Mouse (Mus musculus): ENCODE results near the gene Asna1. TPM values are rescaled to one million over a fixed set of nuclear protein-coding genes. Genes with fewer than 3 reads are reported as not detected.

Gene Asna1
- total RNA-seq (2014; fragmentation: Nextera tagmentation) (83.6 and 104 TPM in 2 replicates), total RNA-seq (2017) (110 and 139 TPM in 2 replicates), polyA plus RNA-seq (2012) (103 and 136 TPM in 2 replicates)

DNA sequence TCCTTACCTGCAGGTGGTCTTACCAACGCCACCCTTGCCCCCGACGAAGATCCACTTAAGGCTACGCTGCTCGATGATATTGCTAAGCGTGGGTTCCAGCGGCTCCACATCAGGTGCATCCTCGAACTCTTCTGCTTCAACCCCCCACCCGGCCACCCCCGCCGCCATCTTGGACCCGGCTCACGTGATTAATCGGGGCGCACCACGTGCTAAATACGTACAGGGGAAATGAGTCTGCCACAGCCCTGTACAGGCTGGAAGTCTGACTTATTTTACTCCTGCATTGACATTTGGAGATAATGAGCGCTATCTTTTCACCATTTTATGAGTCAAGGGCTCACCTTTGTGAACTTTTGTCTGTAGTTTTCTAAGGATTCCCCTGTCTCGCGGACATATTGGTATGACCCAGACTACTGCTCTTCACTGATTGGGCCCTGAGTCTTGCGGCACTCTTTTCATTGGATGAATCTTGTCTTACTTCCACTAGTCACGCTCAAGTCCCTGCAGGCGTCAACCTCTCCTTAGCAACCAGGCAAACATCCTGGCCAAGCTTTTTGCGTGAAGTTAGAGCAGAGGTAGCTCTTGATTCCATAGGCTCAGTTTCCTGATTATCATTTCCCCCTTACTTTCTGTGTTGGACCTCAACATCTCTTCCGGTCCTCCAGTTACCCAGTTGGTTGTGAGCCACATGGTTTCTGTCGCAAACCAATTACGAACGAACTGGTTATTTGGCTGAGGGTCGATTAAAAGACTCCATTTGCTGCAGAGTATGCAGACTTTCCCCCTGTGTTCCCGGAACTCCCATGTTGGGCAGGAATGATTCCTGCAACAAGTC lies at the start of gene Asna1:
TSS of gene Asna1 (minus strand) at position 184 of the 835 bp plus-strand sequence.
- TF ChIP-seq CTCF (IDR thresholded peaks at IDR 0.05; ENCODE audit: low read depth, low read length) (no peak), GATA1 (IDR thresholded peaks at IDR 0.05; ENCODE audit: borderline replicate concordance, low read length) (no peak), GATA2 (IDR thresholded peaks at IDR 0.05; ENCODE audit: borderline replicate concordance, low read depth, low read length) (no peak), POLR2AphosphoS5 (IDR thresholded peaks at IDR 0.05; ENCODE audit: insufficient replicate concordance, low read depth, low read length) (no peak), TAL1 (conservative IDR thresholded peaks at IDR 0.05; ENCODE audit: low read depth, low read length) (no peak)
- Histone ChIP-seq H3K4me3 (ENCODE audit: low read depth, low read length) (peak within 1 kb of the TSS; percentile 88), H3K36me3 (replicated peaks) (peaks cover 60% of the 10 kb centered on the region), H3K4me1 (ENCODE audit: insufficient read depth, low read depth, low read length) (peaks cover 62% of the 10 kb centered on the region), H3K27me3 (ENCODE audit: insufficient read depth, low read length) (no peaks in the 10 kb centered on the region), H3K9me3 (replicated peaks) (no peaks in the 10 kb centered on the region)
- ATAC-seq (ENCODE audit: extremely low read depth, insufficient number of reproducible peaks, low FRiP score, poor library complexity, severe bottlenecking) (peak; percentile 82), DNase-seq (ENCODE audit: low spot score) (peak; percentile 90)

DNA sequence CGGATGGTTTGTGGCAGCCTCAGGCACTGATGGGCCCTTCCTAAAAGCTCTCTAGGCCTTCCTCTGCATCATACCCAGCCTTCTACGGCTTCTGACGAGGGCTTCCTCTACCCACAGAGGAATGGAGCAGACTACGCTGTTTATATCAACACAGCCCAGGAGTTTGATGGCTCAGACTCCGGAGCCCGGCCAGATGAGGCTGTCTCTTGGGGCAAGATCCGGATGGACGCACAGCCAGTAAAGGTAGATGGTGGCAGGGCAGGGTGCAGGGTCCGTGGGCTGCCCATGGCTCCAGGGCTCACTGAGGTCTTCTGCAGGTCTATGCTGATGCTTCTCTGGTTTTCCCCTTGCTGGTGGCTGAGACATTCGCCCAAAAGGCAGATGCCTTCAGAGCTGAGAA lies 49.5 kb upstream of the Asna1 start:
- Histone ChIP-seq H3K9me3 (replicated peaks) (no peaks in the 10 kb centered on the region), H3K4me1 (ENCODE audit: insufficient read depth, low read depth, low read length) (peaks cover 69% of the 10 kb centered on the region), H3K4me3 (ENCODE audit: low read depth, low read length) (no peak overlapping the region), H3K36me3 (replicated peaks) (peaks cover 73% of the 10 kb centered on the region), H3K27me3 (ENCODE audit: insufficient read depth, low read length) (no peaks in the 10 kb centered on the region)
- no peak for TF ChIP-seq GATA1 (IDR thresholded peaks at IDR 0.05; ENCODE audit: borderline replicate concordance, low read length)
- no peak for TF ChIP-seq GATA2 (IDR thresholded peaks at IDR 0.05; ENCODE audit: borderline replicate concordance, low read depth, low read length)
- no peak for TF ChIP-seq POLR2AphosphoS5 (IDR thresholded peaks at IDR 0.05; ENCODE audit: insufficient replicate concordance, low read depth, low read length)
- no peak for TF ChIP-seq TAL1 (conservative IDR thresholded peaks at IDR 0.05; ENCODE audit: low read depth, low read length)
- no peak for TF ChIP-seq CTCF (IDR thresholded peaks at IDR 0.05; ENCODE audit: low read depth, low read length)
- ATAC-seq (ENCODE audit: extremely low read depth, insufficient number of reproducible peaks, low FRiP score, poor library complexity, severe bottlenecking) (no peak), DNase-seq (ENCODE audit: low spot score) (no peak)

- Histone ChIP-seq H3K4me3 (ENCODE audit: low read depth, low read length) (no peak overlapping the region), H3K9me3 (replicated peaks) (no peaks in the 10 kb centered on the region), H3K27me3 (ENCODE audit: insufficient read depth, low read length) (no peaks in the 10 kb centered on the region), H3K36me3 (replicated peaks) (peaks cover 71% of the 10 kb centered on the region), H3K4me1 (ENCODE audit: insufficient read depth, low read depth, low read length) (peaks cover 65% of the 10 kb centered on the region)
- TF ChIP-seq TAL1 (conservative IDR thresholded peaks at IDR 0.05; ENCODE audit: low read depth, low read length), result no peak
- TF ChIP-seq POLR2AphosphoS5 (IDR thresholded peaks at IDR 0.05; ENCODE audit: insufficient replicate concordance, low read depth, low read length), result no peak
- no peak for TF ChIP-seq CTCF (IDR thresholded peaks at IDR 0.05; ENCODE audit: low read depth, low read length)
- no peak for TF ChIP-seq GATA1 (IDR thresholded peaks at IDR 0.05; ENCODE audit: borderline replicate concordance, low read length)
- TF ChIP-seq GATA2 (IDR thresholded peaks at IDR 0.05; ENCODE audit: borderline replicate concordance, low read depth, low read length), result no peak
- ATAC-seq (ENCODE audit: extremely low read depth, insufficient number of reproducible peaks, low FRiP score, poor library complexity, severe bottlenecking) (no peak), DNase-seq (ENCODE audit: low spot score) (no peak)
Observed at GRCm38 (mm10) chr8:85074167-85074566, 49.1 kb upstream of the Asna1 start.

DNA sequence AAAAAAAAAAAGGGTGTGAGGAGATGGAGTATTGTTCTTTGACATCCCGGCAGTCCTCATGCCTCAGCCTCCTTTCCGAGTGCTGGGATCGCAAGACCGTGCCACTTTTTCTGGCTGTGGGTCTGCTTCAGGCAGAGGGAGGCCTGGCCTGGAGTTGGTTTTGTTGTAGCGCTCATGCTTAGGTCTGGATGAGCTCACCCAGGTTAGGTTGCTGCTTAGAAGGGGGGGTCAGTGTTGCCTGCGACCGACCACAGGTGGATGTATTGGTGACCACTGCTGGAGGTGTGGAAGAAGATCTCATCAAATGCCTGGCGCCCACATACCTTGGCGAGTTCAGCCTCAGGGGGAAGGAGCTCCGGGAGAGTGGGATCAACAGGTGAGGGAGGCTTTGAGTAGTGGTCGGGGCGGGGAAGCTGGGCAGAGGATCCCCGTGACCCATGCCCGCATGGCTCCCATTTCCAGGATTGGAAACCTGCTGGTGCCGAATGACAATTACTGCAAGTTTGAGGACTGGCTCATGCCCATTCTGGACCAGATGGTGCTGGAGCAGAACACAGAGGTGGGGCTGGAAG lies 48.0 kb upstream of the Asna1 start:
- DNase-seq (ENCODE audit: low spot score), result no peak
- Histone ChIP-seq H3K9me3 (replicated peaks) (no peaks in the 10 kb centered on the region), H3K27me3 (ENCODE audit: insufficient read depth, low read length) (no peaks in the 10 kb centered on the region), H3K36me3 (replicated peaks) (peaks cover 71% of the 10 kb centered on the region), H3K4me3 (ENCODE audit: low read depth, low read length) (peak overlapping the region; percentile 48; the same call in 1 of the 2 replicates), H3K4me1 (ENCODE audit: insufficient read depth, low read depth, low read length) (peaks cover 54% of the 10 kb centered on the region)
- TF ChIP-seq TAL1 (conservative IDR thresholded peaks at IDR 0.05; ENCODE audit: low read depth, low read length) (no peak), GATA1 (IDR thresholded peaks at IDR 0.05; ENCODE audit: borderline replicate concordance, low read length) (no peak), CTCF (IDR thresholded peaks at IDR 0.05; ENCODE audit: low read depth, low read length) (no peak), POLR2AphosphoS5 (IDR thresholded peaks at IDR 0.05; ENCODE audit: insufficient replicate concordance, low read depth, low read length) (no peak), GATA2 (IDR thresholded peaks at IDR 0.05; ENCODE audit: borderline replicate concordance, low read depth, low read length) (no peak)
- ATAC-seq (ENCODE audit: extremely low read depth, insufficient number of reproducible peaks, low FRiP score, poor library complexity, severe bottlenecking), result no peak

DNA sequence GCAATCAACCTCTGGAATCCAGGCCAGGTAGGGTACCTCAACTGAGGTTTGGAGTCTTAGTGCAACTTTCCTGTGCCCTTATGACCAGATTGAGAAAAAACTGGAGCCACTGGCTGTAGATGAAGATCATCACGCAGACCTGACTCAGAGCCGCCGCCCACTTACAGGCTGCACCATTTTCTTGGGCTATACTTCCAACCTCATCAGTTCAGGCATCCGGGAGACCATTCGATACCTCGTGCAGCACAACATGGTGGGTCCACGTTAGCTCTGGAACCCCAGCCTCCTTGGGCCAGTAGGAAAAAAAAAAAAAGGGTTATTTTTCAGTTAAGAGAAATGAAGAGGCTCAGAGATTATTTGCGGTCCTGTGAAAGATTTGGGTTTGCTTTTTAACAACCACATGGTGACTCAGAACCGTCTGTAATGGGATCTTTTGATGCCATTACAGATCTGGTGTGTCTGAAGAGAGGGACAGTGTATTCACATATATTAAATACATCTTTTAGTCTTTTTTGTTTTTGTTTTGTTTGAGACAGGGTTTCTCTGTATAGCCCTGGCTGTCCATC lies 47.4 kb upstream of the Asna1 start:
- DNase-seq (ENCODE audit: low spot score) (no peak), ATAC-seq (ENCODE audit: extremely low read depth, insufficient number of reproducible peaks, low FRiP score, poor library complexity, severe bottlenecking) (no peak)
- Histone ChIP-seq H3K9me3 (replicated peaks) (no peaks in the 10 kb centered on the region), H3K4me3 (ENCODE audit: low read depth, low read length) (peak overlapping the region; percentile 81), H3K27me3 (ENCODE audit: insufficient read depth, low read length) (no peaks in the 10 kb centered on the region), H3K36me3 (replicated peaks) (peaks cover 71% of the 10 kb centered on the region), H3K4me1 (ENCODE audit: insufficient read depth, low read depth, low read length) (peaks cover 54% of the 10 kb centered on the region)
- TF ChIP-seq GATA2 (IDR thresholded peaks at IDR 0.05; ENCODE audit: borderline replicate concordance, low read depth, low read length) (no peak), TAL1 (conservative IDR thresholded peaks at IDR 0.05; ENCODE audit: low read depth, low read length) (no peak), CTCF (IDR thresholded peaks at IDR 0.05; ENCODE audit: low read depth, low read length) (no peak), POLR2AphosphoS5 (IDR thresholded peaks at IDR 0.05; ENCODE audit: insufficient replicate concordance, low read depth, low read length) (no peak), GATA1 (IDR thresholded peaks at IDR 0.05; ENCODE audit: borderline replicate concordance, low read length) (no peak)

Measured in G1E (cell line).